Mouse (Mus musculus): ENCODE data around the gene Klhdc10.
A peak's percentile ranks its signal among the peaks of the same experiment; 100 is the strongest.

Klhdc10 gene

GRCm38 (mm10) chr6:30468684-30469083 is 67.0 kb downstream of the Klhdc10 start:
- peak; percentile 88 for DNase-seq (ENCODE audit: low read depth, low spot score)

GRCm38 (mm10) chr6:30469370-30469769 is 67.7 kb downstream of the Klhdc10 start:
- DNase-seq (ENCODE audit: low read depth, low spot score), result no peak

GRCm38 (mm10) chr6:30471706-30472105 is 70.0 kb downstream of the Klhdc10 start:
- no peak for DNase-seq (ENCODE audit: low read depth, low spot score)

GRCm38 (mm10) chr6:30476025-30476765 is 74.5 kb downstream of the Klhdc10 start:
- DNase-seq (ENCODE audit: low read depth, low spot score), result no peak

GRCm38 (mm10) chr6:30477210-30477714 is 75.6 kb downstream of the Klhdc10 start:
- no peak for DNase-seq (ENCODE audit: low read depth, low spot score)

GRCm38 (mm10) chr6:30477784-30478183 is 76.1 kb downstream of the Klhdc10 start:
- DNase-seq (ENCODE audit: low read depth, low spot score), result no peak

- DNase-seq (ENCODE audit: low read depth, low spot score), result no peak
Measured at GRCm38 (mm10) chr6:30479418-30479817, 77.8 kb downstream of the Klhdc10 start.

- DNase-seq (ENCODE audit: low read depth, low spot score), result no peak
Measured at GRCm38 (mm10) chr6:30482908-30483307, 81.2 kb downstream of the Klhdc10 start.

- no peak for DNase-seq (ENCODE audit: low read depth, low spot score)
Measured at GRCm38 (mm10) chr6:30486504-30486903, 84.8 kb downstream of the Klhdc10 start.

- no peak for DNase-seq (ENCODE audit: low read depth, low spot score)
Measured at GRCm38 (mm10) chr6:30499049-30499448, 97.4 kb downstream of the Klhdc10 start.

All from R1 (cell line).